Comparison of ENCODE assay signal across 8 mouse cellular contexts in the genomic region with DNA sequence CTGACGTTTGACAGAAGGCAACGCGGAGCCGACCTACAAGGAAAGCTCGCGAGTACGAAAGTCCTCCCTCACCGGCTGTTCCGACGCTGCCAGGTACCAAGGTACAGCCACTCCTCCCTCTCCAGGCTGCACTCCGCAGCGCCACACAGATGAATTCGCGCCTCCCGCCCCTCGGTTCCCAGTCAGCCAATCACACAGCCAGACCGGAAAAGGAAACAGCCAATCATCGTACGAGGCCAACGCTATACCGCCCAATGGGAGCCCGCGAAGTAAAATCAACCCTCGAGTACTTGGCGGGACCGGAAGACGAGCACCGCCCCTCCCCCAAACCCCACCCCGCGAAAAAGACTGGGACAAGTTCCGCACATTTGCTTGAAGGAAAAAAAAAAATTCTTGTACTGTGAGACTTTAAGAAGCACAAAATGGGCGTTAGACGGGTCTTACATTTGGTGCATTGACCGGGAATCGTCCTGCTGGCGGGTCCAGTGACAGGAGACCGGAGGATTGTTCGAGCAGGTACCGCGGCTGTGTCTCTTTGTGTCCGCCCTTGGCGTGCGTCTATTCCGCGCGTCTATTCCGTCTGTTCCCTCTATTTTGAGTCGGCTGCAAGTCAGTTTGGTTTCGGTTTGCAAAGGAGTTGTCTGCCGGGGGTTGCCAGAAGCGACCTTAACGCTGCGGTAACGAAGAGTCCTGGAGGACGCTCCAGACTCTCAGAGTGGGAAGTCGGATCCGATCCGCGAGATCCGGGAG. TPM values are rescaled to one million over a fixed set of nuclear protein-coding genes. Genes with fewer than 3 reads are reported as not detected.
DNase-seq lines count a peak whose midpoint lies in the region; ATAC-seq and TF ChIP-seq lines count a peak whose summit lies in the region.

A gene (minus strand): TSS at position 157 of the 750 bp plus-strand sequence.

- H3K36me3 ChIP-seq in C2C12 (ENCODE audit: control insufficient read depth, insufficient read depth), result peaks cover 50% of the 10 kb centered on the region
- H3K36me3 ChIP-seq in erythroblast, embryonic 14.5 days (ENCODE audit: control insufficient read depth), result peaks cover 66% of the 10 kb centered on the region
- H3K36me3 ChIP-seq in heart, embryonic 11.5 days (ENCODE audit: control insufficient read depth, insufficient read depth, low read length), result peaks cover 25% of the 10 kb centered on the region
- peaks cover 36% of the 10 kb centered on the region for H3K36me3 ChIP-seq in kidney, embryonic 16.5 days (ENCODE audit: insufficient read depth, low read length)
- H3K36me3 ChIP-seq in liver, adult 2 months (ENCODE audit: control insufficient read depth, insufficient read depth, low read length), result peaks cover 2% of the 10 kb centered on the region; the same call in 1 of the 2 replicates
- H3K36me3 ChIP-seq in myocyte (ENCODE audit: control insufficient read depth, insufficient read depth), result no peaks in the 10 kb centered on the region
- no peaks in the 10 kb centered on the region for H3K36me3 ChIP-seq in splenic B cell, adult 2 months (ENCODE audit: control insufficient read depth, insufficient read depth, low read length, poor library complexity, severe bottlenecking)

- peaks cover 45% of the 10 kb centered on the region for H3K79me3 ChIP-seq in C2C12 (ENCODE audit: low read depth)

- no peak for TF ChIP-seq CTCF in C2C12 (IDR thresholded peaks at IDR 0.05; ENCODE audit: control insufficient read depth, insufficient read depth, insufficient read length)
- peak; percentile 19; the same call in 1 of the 2 replicates for TF ChIP-seq CTCF in brain, embryonic 14.5 days (IDR thresholded peaks at IDR 0.05; ENCODE audit: borderline replicate concordance, extremely low read depth, insufficient read depth, insufficient read length)
- 0 out of 2 replicates have a peak, but pooled peaks have one; percentile 16 for TF ChIP-seq CTCF in liver, adult 2 months (IDR thresholded peaks at IDR 0.05; ENCODE audit: low read depth, low read length)

- DNase-seq in brain, embryonic 14.5 days (ENCODE audit: low read depth), result peak; percentile 99
- peak; percentile 94 for DNase-seq in liver, adult 2 months (ENCODE audit: extremely low read depth, low read depth, low spot score)
- DNase-seq in splenic B cell, adult 2 months (ENCODE audit: low read depth, low spot score), result peak; percentile 98

- H3K27me3 ChIP-seq in C2C12 (ENCODE audit: control insufficient read depth, insufficient read depth, insufficient read length) (no peaks in the 10 kb centered on the region), myocyte (ENCODE audit: control insufficient read depth, insufficient read depth, insufficient read length) (no peaks in the 10 kb centered on the region)
- no peaks in the 10 kb centered on the region for H3K27me3 ChIP-seq in erythroblast, embryonic 14.5 days (ENCODE audit: control insufficient read depth)
- H3K27me3 ChIP-seq in heart, embryonic 11.5 days (ENCODE audit: control insufficient read depth, insufficient read depth, low read length), result no peaks in the 10 kb centered on the region
- no peaks in the 10 kb centered on the region for H3K27me3 ChIP-seq in kidney, embryonic 16.5 days (ENCODE audit: insufficient read depth, low read length)
- H3K27me3 ChIP-seq in liver, adult 2 months (ENCODE audit: control insufficient read depth, insufficient read depth, low read length), result no peaks in the 10 kb centered on the region
- H3K27me3 ChIP-seq in splenic B cell, adult 2 months (ENCODE audit: control insufficient read depth, insufficient read depth, low read length, poor library complexity, severe bottlenecking), result no peaks in the 10 kb centered on the region

- 0 out of 2 replicates have a peak, but pooled peaks have one; percentile 15 for TF ChIP-seq POLR2A in brain, embryonic 14.5 days (IDR thresholded peaks at IDR 0.05; ENCODE audit: borderline replicate concordance, extremely low read depth, insufficient read depth, insufficient read length, poor library complexity, severe bottlenecking)
- 0 out of 2 replicates have a peak, but pooled peaks have one; percentile 31 for TF ChIP-seq POLR2A in liver, adult 2 months (IDR thresholded peaks at IDR 0.05; ENCODE audit: extremely low read depth, insufficient read depth, low read length)
- TF ChIP-seq POLR2A in myocyte (IDR thresholded peaks at IDR 0.05; ENCODE audit: insufficient read length, low read depth), result peak; percentile 70

- H3K9me3 ChIP-seq in erythroblast, embryonic 14.5 days (ENCODE audit: control insufficient read depth, low read length), result peaks cover 20% of the 10 kb centered on the region
- H3K9me3 ChIP-seq in heart, embryonic 11.5 days (replicated peaks; ENCODE audit: control insufficient read depth, low read length), result no peaks in the 10 kb centered on the region
- H3K9me3 ChIP-seq in kidney, embryonic 16.5 days (ENCODE audit: low read length), result peaks cover 13% of the 10 kb centered on the region

- H3K79me2 ChIP-seq in C2C12 (ENCODE audit: control insufficient read depth, insufficient read depth) (peaks cover 62% of the 10 kb centered on the region), myocyte (ENCODE audit: control insufficient read depth, insufficient read depth) (peaks cover 24% of the 10 kb centered on the region)
- H3K79me2 ChIP-seq in liver, adult 2 months (ENCODE audit: control insufficient read depth, insufficient read depth, low read length), result no peaks in the 10 kb centered on the region; the same call in 1 of the 2 replicates

- H3K4me2 ChIP-seq in heart, embryonic 11.5 days, result peak within 1 kb of the TSS; percentile 80
- peak within 1 kb of the TSS; percentile 77 for H3K4me2 ChIP-seq in kidney, embryonic 16.5 days (replicated peaks; ENCODE audit: low read depth, low read length)
- H3K4me2 ChIP-seq in myocyte (ENCODE audit: low read depth), result peak within 1 kb of the TSS; percentile 88

- H3K4me3 ChIP-seq in C2C12 (ENCODE audit: insufficient read depth, poor library complexity, severe bottlenecking) (peak within 1 kb of the TSS; percentile 93), myocyte (peak within 1 kb of the TSS; percentile 81)
- peak within 1 kb of the TSS; percentile 79 for H3K4me3 ChIP-seq in erythroblast, embryonic 14.5 days (replicated peaks)
- peak within 1 kb of the TSS; percentile 89 for H3K4me3 ChIP-seq in heart, embryonic 11.5 days (ENCODE audit: low read depth, low read length)
- peak within 1 kb of the TSS; percentile 82 for H3K4me3 ChIP-seq in kidney, embryonic 16.5 days (ENCODE audit: low read length)
- peak within 1 kb of the TSS; percentile 70 for H3K4me3 ChIP-seq in liver, adult 2 months (ENCODE audit: insufficient read depth, low read depth, low read length)

- under 1% methylated on average over 60 of the region's 60 CpGs for WGBS in heart, embryonic 11.5 days (ENCODE audit: insufficient replicate concordance)
- WGBS in kidney, embryonic 16.5 days, result under 1% methylated on average over 60 of the region's 60 CpGs
- WGBS in liver, adult 2 months, result under 1% methylated on average over 60 of the region's 60 CpGs

- ATAC-seq in heart, embryonic 11.5 days (replicated peaks; ENCODE audit: insufficient number of reproducible peaks, low FRiP score, low TSS enrichment), result peak; percentile 98
- peak; percentile 99 for ATAC-seq in kidney, embryonic 16.5 days (ENCODE audit: low FRiP score, low TSS enrichment)

- H3ac ChIP-seq in C2C12 (ENCODE audit: control insufficient read depth, insufficient read length, low read depth), result peak within 1 kb of the TSS; percentile 84
- H3ac ChIP-seq in myocyte (ENCODE audit: control insufficient read depth, insufficient read length), result peak within 1 kb of the TSS; percentile 32

- H3K27ac ChIP-seq in heart, embryonic 11.5 days (ENCODE audit: low read depth, low read length), result peak within 1 kb of the TSS; percentile 85
- peak within 1 kb of the TSS; percentile 91 for H3K27ac ChIP-seq in kidney, embryonic 16.5 days (ENCODE audit: low read length)
- peak within 1 kb of the TSS; percentile 83 for H3K27ac ChIP-seq in liver, adult 2 months (replicated peaks; ENCODE audit: insufficient read depth, low read depth, low read length)

- peak within 1 kb of the TSS; percentile 90 for H3K9ac ChIP-seq in heart, embryonic 11.5 days (ENCODE audit: low read depth, low read length)
- peak within 1 kb of the TSS; percentile 88 for H3K9ac ChIP-seq in kidney, embryonic 16.5 days (replicated peaks; ENCODE audit: low read length)
- peak within 1 kb of the TSS; percentile 65 for H3K9ac ChIP-seq in liver, adult 2 months (ENCODE audit: low read depth, low read length)

- peaks cover 42% of the 10 kb centered on the region for H3K4me1 ChIP-seq in erythroblast, embryonic 14.5 days (ENCODE audit: control insufficient read depth)
- H3K4me1 ChIP-seq in heart, embryonic 11.5 days (ENCODE audit: control insufficient read depth, insufficient read depth, low read length), result peaks cover 10% of the 10 kb centered on the region; the same call in 1 of the 2 replicates
- peaks cover 15% of the 10 kb centered on the region for H3K4me1 ChIP-seq in kidney, embryonic 16.5 days (ENCODE audit: insufficient read depth, low read length)
- peaks cover 4% of the 10 kb centered on the region; the same call in 1 of the 2 replicates for H3K4me1 ChIP-seq in liver, adult 2 months (ENCODE audit: control insufficient read depth, insufficient read depth, low read length)

TF ChIP-seq in C2C12, 6 proteins besides CTCF, POLR2A, EP300 and RAD21:
- TF ChIP-seq USF1 (IDR thresholded peaks at IDR 0.05; ENCODE audit: low read depth) (no peak), MAX (IDR thresholded peaks at IDR 0.05) (peak; percentile 40)

TF ChIP-seq in myocyte, 11 proteins besides CTCF, POLR2A, EP300 and RAD21:
- TF ChIP-seq TCF3 (IDR thresholded peaks at IDR 0.05; ENCODE audit: insufficient read length, low read depth) (no peak), E2F4 (IDR thresholded peaks at IDR 0.05; ENCODE audit: insufficient read depth) (peak; percentile 94), POLR2AphosphoS2 (IDR thresholded peaks at IDR 0.05; ENCODE audit: insufficient read length, low read depth) (peak; percentile 71)
TF ChIP-seq in myocyte: peak in this region for 2.

RNA-seq across cellular contexts. Expression of the gene that starts here (rescaled TPM):
- 3.0 TPM for polyA plus RNA-seq in C2C12 (2012; fragmentation: generic; extraction: Trizol)
- 1.6 and 1.7 TPM in 2 replicates for polyA plus RNA-seq in brain, embryonic 14.5 days (2012; rRNA removed)
- polyA plus RNA-seq in erythroblast, embryonic 14.5 days (2012), result 0.03 and 0.08 TPM in 2 replicates
- 5.8 and 6.8 TPM in 2 replicates for polyA plus RNA-seq in heart, embryonic 11.5 days (2014; fragmentation: Nextera tagmentation; extraction: Ambion mirVana)
- polyA plus RNA-seq in kidney, embryonic 16.5 days (2015; fragmentation: Nextera tagmentation; extraction: Ambion mirVana), result 11.1 and 13.1 TPM in 2 replicates
- total RNA-seq in liver, adult 2 months (2014; rRNA removed), result 2.0 and 2.2 TPM in 2 replicates
- polyA plus RNA-seq in liver, adult 2 months (2012; rRNA removed), result 0.17 and 0.31 TPM in 2 replicates
- 0.53 TPM for polyA plus RNA-seq in myocyte (2012; fragmentation: generic; extraction: Trizol)

Comparison
In these comparisons a context has a peak if more than half of its experiments do, and no peak if none do; other contexts are left out.
1. Peak in every context shown above with its lines: DNase-seq, ATAC-seq, H3K4me3 ChIP-seq and H3K27ac ChIP-seq.
2. POLR2A ChIP-seq: peak in every context shown above with its lines; median percentile 70 in myocyte; 31 in liver, adult 2 months; 15 in brain, embryonic 14.5 days.